Mouse (Mus musculus): ENCODE results near the gene AB124611.
A peak's percentile ranks its signal among the peaks of the same experiment; 100 is the strongest.
"Not testable (repeated sequence)": the region's sequence is repeated elsewhere in the genome, so short reads cannot be mapped to it uniquely, and the experiment has no call there.

The AB124611 gene

GRCm38 (mm10) chr9:21525142-21525936 lies 637 bp upstream of the AB124611 start:
- no peak for DNase-seq (ENCODE audit: low spot score)

GRCm38 (mm10) chr9:21526634-21526944 lies 613 bp downstream of the AB124611 start:
- no peak for DNase-seq (ENCODE audit: low spot score)

GRCm38 (mm10) chr9:21527100-21527801 lies 1.3 kb downstream of the AB124611 start:
- no peak for DNase-seq (ENCODE audit: low spot score)

GRCm38 (mm10) chr9:21527917-21528324 lies 1.9 kb downstream of the AB124611 start:
- no peak for DNase-seq (ENCODE audit: low spot score)

GRCm38 (mm10) chr9:21536501-21536900 lies 10.5 kb downstream of the AB124611 start:
- no peak for DNase-seq (ENCODE audit: low spot score)

GRCm38 (mm10) chr9:21537009-21537408 lies 11.0 kb downstream of the AB124611 start:
- DNase-seq (ENCODE audit: low spot score), result no peak

GRCm38 (mm10) chr9:21539981-21540753 lies 14.2 kb downstream of the AB124611 start:
- DNase-seq (ENCODE audit: low spot score), result no peak

GRCm38 (mm10) chr9:21542001-21542400 lies 16.0 kb downstream of the AB124611 start:
- DNase-seq (ENCODE audit: low spot score), result not testable (repeated sequence)

GRCm38 (mm10) chr9:21545351-21545915 lies 19.5 kb downstream of the AB124611 start:
- no peak for DNase-seq (ENCODE audit: low spot score)

- peak; percentile 91 for DNase-seq (ENCODE audit: low spot score)
Measured at GRCm38 (mm10) chr9:21545916-21546788, 20.2 kb downstream of the AB124611 start.

- DNase-seq (ENCODE audit: low spot score), result no peak
Measured at GRCm38 (mm10) chr9:21546789-21547074, 20.8 kb downstream of the AB124611 start, which contains the start of gene Carm1. TSS of gene Carm1 (plus strand) at chr9:21546894.

GRCm38 (mm10) chr9:21547075-21547941 lies 21.3 kb downstream of the AB124611 start:
- no peak for DNase-seq (ENCODE audit: low spot score)

GRCm38 (mm10) chr9:21551049-21551448 lies 25.1 kb downstream of the AB124611 start:
- DNase-seq (ENCODE audit: low spot score), result no peak

GRCm38 (mm10) chr9:21553607-21554273 lies 27.8 kb downstream of the AB124611 start:
- no peak for DNase-seq (ENCODE audit: low spot score)

GRCm38 (mm10) chr9:21555198-21555742 lies 29.3 kb downstream of the AB124611 start:
- DNase-seq (ENCODE audit: low spot score), result no peak

- no peak for DNase-seq (ENCODE audit: low spot score)
Measured at GRCm38 (mm10) chr9:21556996-21557395, 31.0 kb downstream of the AB124611 start.

- no peak for DNase-seq (ENCODE audit: low spot score)
Measured at GRCm38 (mm10) chr9:21557556-21557955, 31.6 kb downstream of the AB124611 start.

GRCm38 (mm10) chr9:21558366-21558765 lies 32.4 kb downstream of the AB124611 start:
- no peak for DNase-seq (ENCODE audit: low spot score)

- DNase-seq (ENCODE audit: low spot score), result no peak
Measured at GRCm38 (mm10) chr9:21559151-21559550, 33.2 kb downstream of the AB124611 start.

GRCm38 (mm10) chr9:21564420-21564819 lies 38.4 kb downstream of the AB124611 start:
- DNase-seq (ENCODE audit: low spot score), result no peak

Measured in layer of hippocampus, adult 9-10 months (tissue).